Mouse (Mus musculus) urinary bladder, postnatal 36 days (tissue): ENCODE measurements around the gene Sel1l.

Experiments
- DNase-seq, 2 experiments: peaks; one replicate each; pipeline ENCODE4 v3.0.0; 2022; ENCODE audit warnings: low spot score in 2 of 2, mixed read lengths in 1 of 2

The Sel1l gene

DNA sequence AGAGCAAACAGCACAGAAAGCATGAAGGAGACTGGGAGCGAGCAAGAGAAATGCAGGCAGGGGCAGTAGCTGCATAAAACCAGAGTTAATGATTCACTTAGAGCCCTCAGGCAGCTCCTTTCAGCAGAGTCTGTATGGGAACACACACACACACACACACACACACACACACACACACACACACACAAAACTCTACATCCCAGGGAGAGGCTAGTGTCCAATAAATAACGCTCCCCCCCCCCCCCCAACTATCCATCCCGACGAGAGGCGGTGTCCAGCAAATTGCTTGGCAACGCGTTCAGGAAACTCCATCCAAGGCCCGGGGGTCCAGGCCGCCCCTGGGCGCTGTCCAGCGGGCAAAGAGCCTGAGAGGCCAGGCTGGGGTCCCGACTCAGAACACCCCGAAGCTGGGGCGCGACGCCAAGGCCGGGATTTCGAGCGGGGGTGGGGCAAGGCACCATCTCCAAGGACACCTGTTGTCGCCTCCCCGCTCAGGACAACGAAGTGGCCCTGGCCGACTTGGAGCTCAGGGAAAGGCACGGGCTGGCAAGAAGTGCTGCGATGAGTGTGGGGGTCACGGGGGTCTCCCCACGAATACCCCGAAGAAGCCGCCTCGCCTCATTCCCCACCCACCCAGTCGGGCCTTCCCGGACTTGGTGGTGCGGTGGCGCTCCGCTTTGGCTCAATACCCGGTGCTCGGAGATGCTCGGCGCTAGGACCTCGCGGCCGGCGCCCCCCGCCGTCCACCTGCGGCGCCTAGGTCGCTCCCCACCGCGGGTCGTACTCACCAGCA lies 70.5 kb downstream of the Sel1l start:
- peak in 1 of 2 experiments; percentile 41 for DNase-seq

DNA sequence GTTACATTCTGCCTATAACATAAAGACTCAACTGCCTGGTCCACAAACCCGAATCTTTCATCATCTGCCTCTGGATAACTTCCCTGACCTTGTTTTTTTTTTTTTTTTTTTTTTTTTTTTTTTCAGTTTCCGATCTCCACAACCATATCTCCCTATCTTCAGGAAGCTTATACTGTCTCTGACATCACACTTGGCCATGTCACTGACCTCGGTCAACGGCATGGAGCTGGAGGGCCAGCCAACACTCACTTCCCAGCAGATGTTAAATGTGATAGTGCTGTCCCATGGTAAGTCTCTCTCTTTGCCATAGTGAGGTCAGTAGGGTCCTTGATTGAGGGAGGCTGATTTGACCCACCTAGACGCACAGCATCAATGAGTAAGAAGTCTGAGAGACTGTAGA lies 72.6 kb downstream of the Sel1l start:
- DNase-seq, result no peak

GRCm38 (mm10) chr12:91774811-91775284 lies 74.1 kb downstream of the Sel1l start:
- DNase-seq, result peak; percentile 34 to 55

GRCm38 (mm10) chr12:91768871-91769270 lies 80.1 kb downstream of the Sel1l start:
- no peak for DNase-seq

GRCm38 (mm10) chr12:91768176-91768575 lies 80.8 kb downstream of the Sel1l start:
- no peak for DNase-seq

- DNase-seq, result no peak
Observed at GRCm38 (mm10) chr12:91766338-91767107, 82.4 kb downstream of the Sel1l start.

DNA sequence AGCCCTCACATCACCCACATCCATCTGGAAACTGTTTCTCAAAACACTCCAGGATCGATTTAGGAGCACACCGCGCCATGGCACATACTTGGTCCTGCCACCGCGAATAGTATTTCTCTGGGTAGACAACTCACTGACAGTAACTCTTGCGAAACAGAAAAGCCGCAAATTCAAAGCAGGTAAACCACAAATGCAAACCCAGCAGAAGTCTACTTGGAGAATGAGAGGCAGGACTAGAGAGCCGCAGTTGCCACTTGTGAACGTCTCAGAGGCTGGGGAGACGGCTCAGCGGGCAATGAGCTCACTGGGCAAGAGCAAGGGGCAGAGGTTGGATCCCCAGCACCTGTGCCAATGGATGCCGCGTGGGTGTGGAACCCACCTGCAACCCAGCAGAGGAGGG lies 83.5 kb downstream of the Sel1l start:
- no peak for DNase-seq

GRCm38 (mm10) chr12:91765054-91765453 lies 83.9 kb downstream of the Sel1l start:
- DNase-seq, result no peak

GRCm38 (mm10) chr12:91764471-91764870 lies 84.5 kb downstream of the Sel1l start:
- DNase-seq, result no peak

- DNase-seq, result no peak
Observed at GRCm38 (mm10) chr12:91759836-91760235, 89.1 kb downstream of the Sel1l start.

- no peak for DNase-seq
Observed at GRCm38 (mm10) chr12:91757854-91758562, 90.9 kb downstream of the Sel1l start.

- no peak for DNase-seq
Observed at GRCm38 (mm10) chr12:91756562-91757166, 92.3 kb downstream of the Sel1l start.
